Mouse (Mus musculus): ENCODE data around the gene Ankrd13d. TPM values are rescaled to one million over a fixed set of nuclear protein-coding genes. Genes with fewer than 3 reads are reported as not detected.
A peak's percentile ranks its signal among the peaks of the same experiment; 100 is the strongest.

Ankrd13d gene
- polyA plus RNA-seq, 1 experiment from 2014 or later: 9.5 TPM

DNA sequence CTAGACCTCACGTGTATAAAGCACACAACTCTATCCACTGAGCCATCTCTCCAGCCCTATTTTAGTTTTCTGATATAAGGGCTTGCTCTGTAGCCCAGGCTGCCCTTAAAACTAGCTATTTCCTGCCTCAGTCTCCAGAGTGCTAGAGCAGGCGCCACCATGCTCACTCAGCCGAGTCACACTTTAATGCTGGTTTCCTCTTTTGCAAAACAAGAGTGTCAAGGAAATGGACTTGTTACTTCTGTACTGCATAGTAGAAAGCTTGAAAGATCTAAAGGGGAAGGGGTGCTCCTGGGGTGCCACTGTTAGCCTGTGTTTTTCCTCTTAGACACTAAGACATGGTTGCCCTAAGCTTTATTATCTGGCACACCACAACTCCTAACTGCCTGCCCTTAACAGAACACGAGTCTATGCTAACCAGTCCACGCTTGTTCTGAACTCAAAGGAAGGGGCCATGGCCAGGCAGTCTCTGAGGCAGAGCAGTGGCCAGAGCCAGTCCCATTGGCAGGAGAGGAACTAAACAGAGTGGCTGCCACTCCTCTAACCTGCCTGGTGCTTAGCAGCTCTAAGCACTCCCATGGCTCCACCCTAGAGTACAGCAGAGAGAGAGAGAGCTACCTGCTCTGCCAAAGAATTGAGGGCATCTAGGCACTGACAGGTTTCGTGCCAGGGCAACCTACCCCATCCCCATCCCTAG, 16.8 kb upstream of the Ankrd13d start:
- no peak for ATAC-seq (replicated peaks; ENCODE audit: low FRiP score)
- H3K4me1 ChIP-seq (replicated peaks; ENCODE audit: control insufficient read depth, insufficient read depth, low read length): peaks cover 12% of the 10 kb centered on the region
- H3K27me3 ChIP-seq (ENCODE audit: control insufficient read depth, insufficient read depth, low read length): no peaks in the 10 kb centered on the region
- no peaks in the 10 kb centered on the region for H3K36me3 ChIP-seq (ENCODE audit: control insufficient read depth, insufficient read depth, low read length)
- no peak overlapping the region for H3K4me2 ChIP-seq (ENCODE audit: low read depth, low read length, severe bottlenecking)
- H3K9me3 ChIP-seq (ENCODE audit: control insufficient read depth, low read length): no peaks in the 10 kb centered on the region
- no peak overlapping the region for H3K4me3 ChIP-seq (ENCODE audit: low read depth, low read length)
- WGBS: 87% methylated on average over 6 of the region's 6 CpGs
- H3K27ac ChIP-seq (ENCODE audit: low read depth, low read length): no peak overlapping the region
- DNase-seq (ENCODE audit: low spot score): peak; percentile 24
- H3K9ac ChIP-seq (ENCODE audit: low read length): no peak overlapping the region

DNA sequence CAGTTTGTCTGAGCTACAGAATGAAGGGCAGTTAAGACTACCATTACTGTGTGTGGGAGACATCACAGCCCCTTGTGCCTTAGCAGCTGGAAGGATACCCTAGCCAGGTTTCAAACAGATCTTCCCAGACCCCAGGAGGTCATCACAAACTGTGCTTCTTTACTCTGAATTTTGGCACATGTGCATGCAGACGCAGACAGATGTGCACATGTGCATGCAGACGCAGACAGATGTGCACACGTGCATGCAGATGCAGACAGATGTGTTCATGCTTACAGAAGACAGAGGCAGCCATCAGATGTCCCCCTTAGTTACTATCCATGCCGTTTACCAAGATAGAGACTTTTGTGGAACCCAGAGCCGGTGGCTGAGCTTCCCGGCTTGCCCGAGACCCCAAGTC, 16.2 kb upstream of the Ankrd13d start:
- Histone ChIP-seq H3K4me1 (replicated peaks; ENCODE audit: control insufficient read depth, insufficient read depth, low read length) (peaks cover 7% of the 10 kb centered on the region), H3K9me3 (ENCODE audit: control insufficient read depth, low read length) (no peaks in the 10 kb centered on the region)
- DNase-seq (ENCODE audit: low spot score): peak; percentile 30

DNA sequence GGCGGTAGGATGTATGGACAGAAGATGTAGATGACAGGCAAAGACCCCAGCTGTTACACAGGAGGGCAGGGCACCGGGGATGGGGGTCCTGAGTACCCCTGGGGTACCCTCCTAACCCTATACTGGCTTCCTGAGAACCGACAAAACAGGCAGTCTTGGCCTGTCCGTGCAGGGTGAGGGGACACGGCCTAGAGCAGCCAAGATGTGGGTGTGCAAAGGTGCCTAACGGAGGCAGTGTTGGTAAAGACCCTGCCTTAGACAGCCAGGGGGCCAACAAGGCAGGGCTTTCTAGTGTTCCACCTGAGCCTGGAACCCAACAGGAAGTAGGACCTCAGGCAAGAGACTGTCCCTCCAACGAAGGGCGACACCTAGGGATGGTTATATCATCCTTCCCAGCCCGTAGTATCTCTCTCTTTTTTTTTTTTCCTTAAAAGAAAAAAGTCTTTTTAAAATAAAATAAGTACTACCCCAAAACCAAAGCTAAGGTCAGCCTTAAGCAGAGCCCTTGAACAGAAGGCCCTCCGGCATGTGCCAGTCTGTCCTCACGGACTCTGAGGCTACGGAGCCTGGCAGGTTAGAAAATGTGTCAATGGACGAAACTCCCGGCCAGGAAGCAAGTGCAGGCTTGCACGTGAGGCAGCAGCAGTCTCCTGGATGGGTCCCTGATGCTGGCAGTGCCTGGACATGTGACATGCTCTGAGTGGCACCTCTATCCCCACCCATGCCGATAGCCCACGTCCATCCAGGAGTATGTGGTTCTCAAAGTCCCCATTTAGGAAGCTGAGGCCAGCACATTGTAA, 15.6 kb upstream of the Ankrd13d start:
- DNase-seq (ENCODE audit: low spot score): peak; percentile 37
- no peaks in the 10 kb centered on the region for H3K36me3 ChIP-seq (ENCODE audit: control insufficient read depth, insufficient read depth, low read length)
- no peak overlapping the region for H3K27ac ChIP-seq (ENCODE audit: low read depth, low read length)
- no peaks in the 10 kb centered on the region for H3K27me3 ChIP-seq (ENCODE audit: control insufficient read depth, insufficient read depth, low read length)
- peaks cover 7% of the 10 kb centered on the region for H3K4me1 ChIP-seq (replicated peaks; ENCODE audit: control insufficient read depth, insufficient read depth, low read length)
- no peak for ATAC-seq (replicated peaks; ENCODE audit: low FRiP score)
- no peak overlapping the region for H3K9ac ChIP-seq (ENCODE audit: low read length)
- H3K9me3 ChIP-seq (ENCODE audit: control insufficient read depth, low read length): no peaks in the 10 kb centered on the region
- no peak overlapping the region for H3K4me2 ChIP-seq (ENCODE audit: low read depth, low read length, severe bottlenecking)
- H3K4me3 ChIP-seq (ENCODE audit: low read depth, low read length): no peak overlapping the region
- WGBS: 89% methylated on average over 17 of the region's 17 CpGs

More for the DNA sequence above, 16.2 kb upstream of the Ankrd13d start:
- no peaks in the 10 kb centered on the region for H3K36me3 ChIP-seq (ENCODE audit: control insufficient read depth, insufficient read depth, low read length)
- no peak for ATAC-seq (replicated peaks; ENCODE audit: low FRiP score)
- no peaks in the 10 kb centered on the region for H3K27me3 ChIP-seq (ENCODE audit: control insufficient read depth, insufficient read depth, low read length)
- no peak overlapping the region for H3K9ac ChIP-seq (ENCODE audit: low read length)
- H3K27ac ChIP-seq (ENCODE audit: low read depth, low read length): no peak overlapping the region
- H3K4me2 ChIP-seq (ENCODE audit: low read depth, low read length, severe bottlenecking): no peak overlapping the region
- WGBS: 91% methylated on average over 7 of the region's 7 CpGs
- H3K4me3 ChIP-seq (ENCODE audit: low read depth, low read length): no peak overlapping the region

DNA sequence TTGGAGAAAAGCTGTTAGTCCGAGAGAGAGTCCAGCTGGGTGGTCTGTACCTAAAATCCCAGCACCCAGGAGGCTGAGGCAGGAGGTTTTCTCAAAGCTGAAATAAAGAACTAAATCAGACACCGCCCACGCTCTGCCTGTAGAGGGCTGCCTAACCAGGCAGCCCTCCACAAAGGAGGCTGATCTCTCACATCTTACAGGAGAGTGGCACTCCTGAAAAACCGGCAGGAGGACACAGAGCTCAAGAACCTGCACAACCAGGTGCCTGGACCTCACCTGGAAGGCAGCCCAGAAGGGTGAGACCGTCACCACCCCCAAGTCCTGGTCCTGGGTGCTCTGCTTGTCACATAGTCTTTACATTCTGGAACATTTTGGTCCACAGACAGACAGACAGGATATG, 14.9 kb upstream of the Ankrd13d start:
- DNase-seq (ENCODE audit: low spot score) (peak; percentile 42), ATAC-seq (replicated peaks; ENCODE audit: low FRiP score) (no peak)
- Histone ChIP-seq H3K4me3 (ENCODE audit: low read depth, low read length) (no peak overlapping the region), H3K9ac (ENCODE audit: low read length) (no peak overlapping the region), H3K27ac (ENCODE audit: low read depth, low read length) (no peak overlapping the region), H3K27me3 (ENCODE audit: control insufficient read depth, insufficient read depth, low read length) (no peaks in the 10 kb centered on the region), H3K4me1 (replicated peaks; ENCODE audit: control insufficient read depth, insufficient read depth, low read length) (peaks cover 5% of the 10 kb centered on the region; the same call in 1 of the 2 replicates), H3K36me3 (ENCODE audit: control insufficient read depth, insufficient read depth, low read length) (no peaks in the 10 kb centered on the region; the same call in 1 of the 2 replicates), H3K9me3 (ENCODE audit: control insufficient read depth, low read length) (no peaks in the 10 kb centered on the region), H3K4me2 (ENCODE audit: low read depth, low read length, severe bottlenecking) (no peak overlapping the region)
- 88% methylated on average over 5 of the region's 5 CpGs for WGBS

DNA sequence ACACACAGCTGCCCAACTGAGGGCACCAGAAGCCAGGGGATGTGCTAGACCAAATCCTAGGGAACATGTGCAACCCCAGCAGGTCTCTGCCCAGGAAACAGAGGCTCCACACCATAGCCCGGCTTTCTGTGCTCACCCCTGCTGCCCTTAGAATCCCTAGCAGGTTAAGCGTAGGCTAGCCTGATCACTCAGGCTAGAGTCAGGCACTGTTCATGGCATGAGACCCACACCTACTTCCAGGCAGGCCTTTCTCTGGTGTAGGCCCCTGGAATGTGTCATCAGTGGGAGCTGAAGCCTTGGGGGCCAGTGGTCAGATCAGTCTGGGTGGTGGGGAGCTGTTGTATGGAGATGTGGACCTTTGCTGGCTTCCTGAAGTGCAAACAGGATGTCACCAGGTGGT, 13.7 kb upstream of the Ankrd13d start:
- Histone ChIP-seq H3K9me3 (ENCODE audit: control insufficient read depth, low read length) (no peaks in the 10 kb centered on the region), H3K4me2 (ENCODE audit: low read depth, low read length, severe bottlenecking) (no peak overlapping the region), H3K36me3 (ENCODE audit: control insufficient read depth, insufficient read depth, low read length) (peaks cover 2% of the 10 kb centered on the region; the same call in 1 of the 2 replicates), H3K4me1 (replicated peaks; ENCODE audit: control insufficient read depth, insufficient read depth, low read length) (no peaks in the 10 kb centered on the region), H3K9ac (ENCODE audit: low read length) (no peak overlapping the region), H3K4me3 (ENCODE audit: low read depth, low read length) (no peak overlapping the region), H3K27me3 (ENCODE audit: control insufficient read depth, insufficient read depth, low read length) (no peaks in the 10 kb centered on the region), H3K27ac (ENCODE audit: low read depth, low read length) (no peak overlapping the region)
- 90% methylated on average over 2 of the region's 2 CpGs for WGBS
- DNase-seq (ENCODE audit: low spot score) (no peak), ATAC-seq (replicated peaks; ENCODE audit: low FRiP score) (no peak)

DNA sequence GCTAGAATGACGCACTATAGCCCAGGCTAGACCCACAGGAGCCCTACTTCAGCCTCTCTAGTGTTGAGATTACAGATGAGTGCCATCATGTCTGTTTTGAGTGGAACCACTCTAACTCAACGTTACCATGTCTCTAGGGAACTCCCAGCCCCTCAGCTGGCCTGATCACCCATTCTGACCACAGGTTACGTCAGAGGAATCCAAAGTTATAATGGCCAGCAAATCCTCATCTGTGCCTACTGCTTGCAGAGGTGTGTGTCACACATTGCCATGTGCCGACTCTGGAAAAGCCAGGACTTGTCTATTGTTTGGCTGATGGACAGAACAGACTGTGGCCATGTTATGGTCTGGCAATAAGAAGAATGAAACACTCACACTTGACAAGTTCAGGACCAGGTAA, 12.5 kb upstream of the Ankrd13d start:
- WGBS: 97% methylated on average over 4 of the region's 4 CpGs
- Histone ChIP-seq H3K4me1 (replicated peaks; ENCODE audit: control insufficient read depth, insufficient read depth, low read length) (no peaks in the 10 kb centered on the region), H3K9ac (ENCODE audit: low read length) (no peak overlapping the region), H3K36me3 (ENCODE audit: control insufficient read depth, insufficient read depth, low read length) (peaks cover 5% of the 10 kb centered on the region; the same call in 1 of the 2 replicates), H3K9me3 (ENCODE audit: control insufficient read depth, low read length) (no peaks in the 10 kb centered on the region), H3K4me3 (ENCODE audit: low read depth, low read length) (no peak overlapping the region), H3K27me3 (ENCODE audit: control insufficient read depth, insufficient read depth, low read length) (no peaks in the 10 kb centered on the region), H3K27ac (ENCODE audit: low read depth, low read length) (no peak overlapping the region), H3K4me2 (ENCODE audit: low read depth, low read length, severe bottlenecking) (no peak overlapping the region)
- ATAC-seq (replicated peaks; ENCODE audit: low FRiP score): no peak
- DNase-seq (ENCODE audit: low spot score): no peak

DNA sequence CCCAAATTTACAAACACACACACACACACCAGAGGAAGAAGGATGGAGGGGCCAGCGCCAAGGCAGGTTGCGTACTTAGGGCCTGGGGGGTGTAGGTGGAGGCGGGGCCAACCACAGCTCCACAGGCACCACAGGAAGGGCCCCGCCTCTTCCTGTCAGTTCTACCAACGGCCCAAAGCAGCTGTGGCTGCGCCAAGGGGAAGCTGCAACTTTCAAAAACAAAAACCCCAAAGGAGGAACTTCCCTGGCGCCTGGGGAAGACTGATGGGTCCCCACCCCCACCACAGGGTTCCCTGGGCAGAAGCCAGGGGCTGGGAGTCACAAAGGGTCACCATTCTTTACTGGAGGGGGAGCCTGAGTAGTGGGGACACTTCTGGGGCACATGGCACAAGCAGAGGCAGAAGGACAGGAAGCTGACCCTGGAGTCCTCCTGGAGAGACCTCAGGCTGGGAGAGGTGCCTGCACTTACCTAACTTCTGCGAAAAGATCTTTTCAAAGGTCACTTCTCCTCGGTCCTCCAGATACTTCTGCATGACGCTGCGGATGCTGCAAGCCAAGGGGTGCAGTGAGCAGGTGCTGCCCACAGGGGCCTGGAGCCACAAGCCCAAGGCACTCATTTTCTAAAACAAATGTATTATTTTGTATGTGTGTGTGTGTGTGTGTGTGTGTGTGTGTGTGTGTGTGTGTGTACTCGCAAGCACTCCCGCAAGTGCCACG, 11.6 kb upstream of the Ankrd13d start:
- no peaks in the 10 kb centered on the region for H3K9me3 ChIP-seq (ENCODE audit: control insufficient read depth, low read length)
- WGBS: 80% methylated on average over 14 of the region's 14 CpGs
- H3K9ac ChIP-seq (ENCODE audit: low read length): no peak overlapping the region
- ATAC-seq (replicated peaks; ENCODE audit: low FRiP score) (no peak), DNase-seq (ENCODE audit: low spot score) (no peak)
- no peaks in the 10 kb centered on the region for H3K27me3 ChIP-seq (ENCODE audit: control insufficient read depth, insufficient read depth, low read length)
- H3K4me1 ChIP-seq (replicated peaks; ENCODE audit: control insufficient read depth, insufficient read depth, low read length): no peaks in the 10 kb centered on the region
- H3K4me2 ChIP-seq (ENCODE audit: low read depth, low read length, severe bottlenecking): no peak overlapping the region
- H3K27ac ChIP-seq (ENCODE audit: low read depth, low read length): no peak overlapping the region
- H3K4me3 ChIP-seq (ENCODE audit: low read depth, low read length): no peak overlapping the region
- H3K36me3 ChIP-seq (ENCODE audit: control insufficient read depth, insufficient read depth, low read length): peaks cover 5% of the 10 kb centered on the region; the same call in 1 of the 2 replicates

DNA sequence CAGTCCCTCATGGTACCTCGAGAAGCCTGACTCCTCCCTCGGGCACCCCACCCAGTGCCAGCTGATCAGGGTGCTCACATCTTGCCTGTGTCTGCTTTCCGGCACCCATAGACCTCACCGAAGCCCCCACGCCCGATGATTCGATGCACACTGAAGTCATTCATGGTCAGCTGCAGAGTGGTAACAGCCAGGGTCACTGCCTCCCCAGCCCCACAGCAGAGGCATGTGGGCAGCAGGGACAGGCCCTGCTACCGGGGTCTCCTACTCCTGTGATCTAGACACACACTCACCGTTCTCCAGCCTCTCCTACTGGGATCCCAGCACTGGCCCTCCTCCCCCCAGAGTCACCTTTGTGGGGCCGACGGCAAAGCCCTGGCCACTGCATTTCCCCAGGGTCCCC, 8.2 kb upstream of the Ankrd13d start:
- no peak overlapping the region for H3K9ac ChIP-seq (ENCODE audit: low read length)
- ATAC-seq (replicated peaks; ENCODE audit: low FRiP score) (no peak), DNase-seq (ENCODE audit: low spot score) (no peak)
- no peaks in the 10 kb centered on the region for H3K9me3 ChIP-seq (ENCODE audit: control insufficient read depth, low read length)
- H3K36me3 ChIP-seq (ENCODE audit: control insufficient read depth, insufficient read depth, low read length): peaks cover 8% of the 10 kb centered on the region; the same call in 1 of the 2 replicates
- H3K4me3 ChIP-seq (ENCODE audit: low read depth, low read length): no peak overlapping the region
- H3K4me2 ChIP-seq (ENCODE audit: low read depth, low read length, severe bottlenecking): no peak overlapping the region
- no peaks in the 10 kb centered on the region for H3K27me3 ChIP-seq (ENCODE audit: control insufficient read depth, insufficient read depth, low read length)
- no peak overlapping the region for H3K27ac ChIP-seq (ENCODE audit: low read depth, low read length)
- no peaks in the 10 kb centered on the region for H3K4me1 ChIP-seq (replicated peaks; ENCODE audit: control insufficient read depth, insufficient read depth, low read length)
- 93% methylated on average over 11 of the region's 11 CpGs for whole genome bisulfite sequencing

Data from forebrain, embryonic 11.5 days (tissue).